Mouse (Mus musculus) lung, embryonic 16.5 days (tissue): Measurements from ENCODE around the gene Tmem178. TPM values are rescaled to one million over a fixed set of nuclear protein-coding genes. Genes with fewer than 3 reads are reported as not detected.

Source experiments
- ATAC-seq: fragments of 200-750 bp; cut with Nextera tagmentation; 2 replicates; pipeline ENCODE4 v1.8.0; 2017; ENCODE audit warnings: low read depth, mild to moderate bottlenecking, moderate library complexity
- H3K27ac ChIP-seq: fragments of 300-500 bp; sonication (generic); 2 replicates; pipeline ENCODE4 v1.5.1; 2014; ENCODE audit warnings: mild to moderate bottlenecking, control low read depth, low read length
- H3K27me3 ChIP-seq: fragments of 300-500 bp; sonication (generic); 2 replicates; pipeline ENCODE4 v1.6.1; 2014; ENCODE audit warnings: low read depth, low read length, mixed read lengths; ENCODE audit not compliant: control insufficient read depth, insufficient read depth
- H3K36me3 ChIP-seq: fragments of 300-500 bp; sonication (generic); 2 replicates; pipeline ENCODE4 v1.6.1; 2014; ENCODE audit warnings: low read length; ENCODE audit not compliant: control insufficient read depth, insufficient read depth
- H3K4me1 ChIP-seq: fragments of 300-500 bp; sonication (generic); replicated peaks from 2 replicates; pipeline ENCODE4 v1.6.1; 2014; ENCODE audit warnings: low read length, mixed read lengths; ENCODE audit not compliant: control insufficient read depth, insufficient read depth
- H3K4me2 ChIP-seq: fragments of 300-500 bp; sonication (generic); 2 replicates; pipeline ENCODE4 v1.6.1; 2014; ENCODE audit warnings: low read depth, low read length, control low read depth
- H3K4me3 ChIP-seq: fragments of 300-500 bp; sonication (generic); 2 replicates; pipeline ENCODE4 v1.5.1; 2014; ENCODE audit warnings: mild to moderate bottlenecking, low read length, control low read depth
- H3K9ac ChIP-seq: fragments of 300-500 bp; sonication (generic); 2 replicates; pipeline ENCODE4 v1.6.1; 2014; ENCODE audit warnings: low read length, control low read depth
- H3K9me3 ChIP-seq: fragments of 300-500 bp; sonication (generic); 2 replicates; pipeline ENCODE4 v1.6.1; 2016; ENCODE audit warnings: low read length; ENCODE audit not compliant: control insufficient read depth
- WGBS: fragments of 180-500 bp; shearing (Covaris S2); extraction: QIAGEN DNeasy Blood & Tissue Kit; methylation state at CpG from one replicate; pipeline ENCODE4 v1.1.7; 2014; 5-methylcytosine and 5-hydroxymethylcytosine counted together
- polyA plus RNA-seq: library from polyadenylated mRNA; unstranded; fragments of >200 nt; fragmentation: Nextera tagmentation; extraction: Ambion mirVana; gene quantifications from 2 replicates; pipeline ENCODE4 v1.2.1, GENCODE M21; 2015

Gene Tmem178
- polyA plus RNA-seq, 1 experiment from 2014 or later: 15.2 TPM

- Histone ChIP-seq H3K4me2 (no peak overlapping the region), H3K27me3 (no peaks in the 10 kb centered on the region), H3K9me3 (peaks cover 4% of the 10 kb centered on the region; the same call in 1 of the 2 replicates), H3K4me1 (no peaks in the 10 kb centered on the region), H3K4me3 (no peak overlapping the region), H3K27ac (no peak overlapping the region), H3K36me3 (no peaks in the 10 kb centered on the region), H3K9ac (no peak overlapping the region)
- no peak for ATAC-seq
- WGBS: 88% methylated on average over 2 of the region's 2 CpGs
These were observed 28.8 kb upstream of the Tmem178 start for GRCm38 (mm10) chr17:80915666-80916065.

- Histone ChIP-seq H3K4me3 (no peak overlapping the region), H3K4me1 (no peaks in the 10 kb centered on the region), H3K9ac (no peak overlapping the region), H3K27ac (no peak overlapping the region), H3K36me3 (no peaks in the 10 kb centered on the region), H3K27me3 (no peaks in the 10 kb centered on the region), H3K9me3 (peaks cover 4% of the 10 kb centered on the region; the same call in 1 of the 2 replicates), H3K4me2 (no peak overlapping the region)
- no peak for ATAC-seq
These were observed 25.2 kb upstream of the Tmem178 start for GRCm38 (mm10) chr17:80919261-80919660.

- ATAC-seq: no peak
- no peaks in the 10 kb centered on the region for H3K36me3 ChIP-seq
- no peak overlapping the region for H3K4me2 ChIP-seq
- no peak overlapping the region for H3K27ac ChIP-seq
- no peaks in the 10 kb centered on the region for H3K4me1 ChIP-seq
- peaks cover 4% of the 10 kb centered on the region; the same call in 1 of the 2 replicates for H3K9me3 ChIP-seq
- 69% methylated on average over 10 of the region's 10 CpGs for WGBS
- H3K9ac ChIP-seq: no peak overlapping the region
- H3K4me3 ChIP-seq: no peak overlapping the region
- H3K27me3 ChIP-seq: no peaks in the 10 kb centered on the region
These were observed 22.9 kb upstream of the Tmem178 start for GRCm38 (mm10) chr17:80921286-80922134.

DNA sequence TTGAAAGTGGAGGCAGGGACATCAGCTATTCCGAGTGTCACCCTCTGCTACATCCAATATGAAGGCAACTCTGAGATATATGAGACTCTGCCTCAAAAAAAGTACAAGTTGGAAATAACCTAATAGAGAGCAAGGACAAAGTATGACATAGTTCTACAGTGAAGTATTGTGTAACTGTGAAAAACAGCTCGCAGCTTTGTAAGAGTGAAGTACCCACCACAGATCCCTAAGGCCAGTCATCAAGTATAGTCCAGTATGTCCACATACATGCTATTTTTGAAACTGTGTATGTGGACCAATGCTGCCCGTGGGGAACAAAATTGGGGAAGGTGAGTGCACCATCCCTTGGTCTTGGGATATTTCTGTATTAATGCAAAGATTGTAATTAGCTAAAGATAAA is 18.9 kb upstream of the Tmem178 start:
- ATAC-seq: no peak
- Histone ChIP-seq H3K27me3 (no peaks in the 10 kb centered on the region), H3K36me3 (no peaks in the 10 kb centered on the region), H3K9me3 (no peaks in the 10 kb centered on the region), H3K4me3 (no peak overlapping the region), H3K4me2 (no peak overlapping the region), H3K27ac (no peak overlapping the region), H3K9ac (no peak overlapping the region), H3K4me1 (no peaks in the 10 kb centered on the region)
- WGBS: 70% methylated on average over 3 of the region's 3 CpGs

DNA sequence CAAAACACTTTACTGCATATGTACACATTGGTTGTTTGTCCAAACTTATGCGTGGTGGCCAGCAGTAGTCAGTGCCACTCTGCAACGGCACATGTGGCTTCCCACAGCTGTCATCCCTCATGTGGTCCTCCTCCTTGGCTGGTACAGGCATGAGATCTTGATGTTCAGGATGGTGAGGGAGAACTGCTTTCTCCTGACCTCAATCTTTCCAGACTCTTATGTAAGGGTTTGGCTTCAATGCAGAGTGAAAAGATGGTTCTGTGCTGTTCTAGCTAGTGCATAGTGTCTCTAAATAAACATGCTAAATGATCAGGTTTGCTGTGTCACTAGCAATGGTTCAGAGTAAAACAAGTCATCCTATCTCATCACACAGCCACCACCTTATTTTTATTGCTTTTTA is 17.3 kb upstream of the Tmem178 start:
- ATAC-seq: no peak
- WGBS: 85% methylated on average over 2 of the region's 2 CpGs
- H3K4me1 ChIP-seq: no peaks in the 10 kb centered on the region
- no peak overlapping the region for H3K4me3 ChIP-seq
- no peak overlapping the region for H3K27ac ChIP-seq
- no peaks in the 10 kb centered on the region for H3K9me3 ChIP-seq
- no peak overlapping the region for H3K4me2 ChIP-seq
- no peak overlapping the region for H3K9ac ChIP-seq
- no peaks in the 10 kb centered on the region for H3K27me3 ChIP-seq
- no peaks in the 10 kb centered on the region for H3K36me3 ChIP-seq

DNA sequence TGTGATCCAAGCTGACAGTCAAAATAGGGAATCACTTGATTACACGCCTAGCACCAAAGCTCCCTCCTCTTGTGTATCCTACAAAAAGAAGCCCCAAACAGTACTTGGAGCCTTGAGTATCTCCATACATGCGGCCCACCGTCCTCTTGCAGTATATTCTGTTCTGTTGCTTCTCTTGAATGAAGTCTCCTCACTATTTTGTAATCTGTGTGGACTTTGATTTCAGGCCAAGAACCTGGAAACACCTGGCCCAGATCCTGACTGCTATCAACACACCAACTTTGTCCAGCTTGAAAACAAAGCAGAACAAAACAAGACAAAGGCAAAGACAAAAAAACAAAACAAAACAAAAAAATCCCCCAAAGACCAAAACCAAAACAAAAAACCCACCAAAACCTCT is 11.7 kb upstream of the Tmem178 start:
- H3K9ac ChIP-seq: no peak overlapping the region
- H3K4me1 ChIP-seq: no peaks in the 10 kb centered on the region
- WGBS: 92% methylated on average over 3 of the region's 3 CpGs
- no peak overlapping the region for H3K4me2 ChIP-seq
- H3K36me3 ChIP-seq: no peaks in the 10 kb centered on the region
- H3K4me3 ChIP-seq: no peak overlapping the region
- ATAC-seq: no peak
- H3K27ac ChIP-seq: no peak overlapping the region
- H3K27me3 ChIP-seq: no peaks in the 10 kb centered on the region
- no peaks in the 10 kb centered on the region for H3K9me3 ChIP-seq

DNA sequence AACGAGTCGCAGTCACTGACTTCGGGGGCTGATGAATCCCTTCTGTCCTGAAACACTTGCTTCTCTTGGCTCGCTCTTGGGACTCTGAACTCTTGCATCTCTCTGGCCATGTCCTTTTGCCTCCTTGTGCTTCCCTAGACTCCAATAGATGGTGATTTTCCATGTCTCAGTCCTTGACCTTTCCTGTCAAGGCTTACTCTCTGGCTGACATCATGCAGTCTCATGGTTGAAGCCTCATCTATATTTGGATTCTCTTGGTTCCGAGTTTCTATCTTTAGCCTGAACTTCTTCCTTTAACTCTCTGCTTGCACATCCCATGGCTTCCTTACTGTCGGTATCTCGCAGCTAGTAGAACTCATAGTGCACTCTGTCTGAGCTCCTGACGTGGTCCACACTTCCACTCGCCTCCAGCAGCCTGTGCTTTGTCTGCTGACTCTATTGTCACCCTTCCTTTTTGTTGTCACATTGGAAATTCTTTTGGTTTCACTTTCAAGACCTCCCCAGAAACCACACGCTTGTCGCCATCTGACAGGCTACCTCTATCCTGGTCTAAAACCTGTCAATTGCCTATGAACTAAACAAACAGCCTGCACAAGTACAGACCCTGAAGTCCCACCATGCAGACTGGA is 10.9 kb upstream of the Tmem178 start:
- Histone ChIP-seq H3K4me2 (no peak overlapping the region), H3K36me3 (no peaks in the 10 kb centered on the region), H3K9ac (no peak overlapping the region), H3K27ac (no peak overlapping the region), H3K4me1 (no peaks in the 10 kb centered on the region), H3K9me3 (no peaks in the 10 kb centered on the region), H3K27me3 (no peaks in the 10 kb centered on the region), H3K4me3 (no peak overlapping the region)
- ATAC-seq: no peak
- WGBS: 74% methylated on average over 11 of the region's 11 CpGs

GRCm38 (mm10) chr17:80935807-80936519 is 8.5 kb upstream of the Tmem178 start:
- 46% methylated on average over 9 of the region's 10 CpGs for WGBS
- no peak for ATAC-seq

DNA sequence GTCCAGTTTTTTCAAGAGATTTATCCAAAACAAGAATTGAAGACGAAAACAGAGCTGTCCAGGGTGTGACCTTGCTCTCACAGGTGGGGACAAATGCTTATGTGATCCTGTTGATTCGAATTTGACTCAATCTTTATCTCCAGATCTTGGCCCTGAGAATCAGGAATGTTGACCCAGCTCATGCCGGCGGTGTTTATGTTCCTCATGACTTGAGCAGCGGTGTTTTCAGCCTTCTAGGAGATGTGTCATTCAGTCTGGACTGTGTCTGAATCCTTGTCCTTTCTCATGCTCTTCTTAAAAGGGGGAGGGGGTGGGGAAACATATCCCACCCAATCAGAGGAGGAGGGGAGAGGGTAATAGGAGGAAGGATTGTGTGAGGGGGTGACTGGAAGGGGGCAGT is 7.9 kb upstream of the Tmem178 start:
- H3K9me3 ChIP-seq: no peaks in the 10 kb centered on the region
- 27% methylated on average over 5 of the region's 5 CpGs for WGBS
- H3K27ac ChIP-seq: no peak overlapping the region
- ATAC-seq: no peak
- no peak overlapping the region for H3K4me3 ChIP-seq
- no peaks in the 10 kb centered on the region; the same call in 1 of the 2 replicates for H3K4me1 ChIP-seq
- no peak overlapping the region for H3K4me2 ChIP-seq
- H3K36me3 ChIP-seq: no peaks in the 10 kb centered on the region
- H3K27me3 ChIP-seq: no peaks in the 10 kb centered on the region
- no peak overlapping the region for H3K9ac ChIP-seq

More at GRCm38 (mm10) chr17:80935807-80936519, 8.5 kb upstream of the Tmem178 start:
- H3K36me3 ChIP-seq: no peaks in the 10 kb centered on the region
- H3K9ac ChIP-seq: no peak overlapping the region
- H3K27ac ChIP-seq: no peak overlapping the region
- no peak overlapping the region for H3K4me3 ChIP-seq
- no peaks in the 10 kb centered on the region for H3K27me3 ChIP-seq
- no peak overlapping the region for H3K4me2 ChIP-seq
- H3K4me1 ChIP-seq: no peaks in the 10 kb centered on the region; the same call in 1 of the 2 replicates
- no peaks in the 10 kb centered on the region for H3K9me3 ChIP-seq
